Mouse (Mus musculus): ENCODE results near the gene Plekhm1. TPM values are rescaled to one million over a fixed set of nuclear protein-coding genes. Genes with fewer than 3 reads are reported as not detected.

Gene Plekhm1
- polyA plus RNA-seq, 1 experiment: 18.5 TPM

DNA sequence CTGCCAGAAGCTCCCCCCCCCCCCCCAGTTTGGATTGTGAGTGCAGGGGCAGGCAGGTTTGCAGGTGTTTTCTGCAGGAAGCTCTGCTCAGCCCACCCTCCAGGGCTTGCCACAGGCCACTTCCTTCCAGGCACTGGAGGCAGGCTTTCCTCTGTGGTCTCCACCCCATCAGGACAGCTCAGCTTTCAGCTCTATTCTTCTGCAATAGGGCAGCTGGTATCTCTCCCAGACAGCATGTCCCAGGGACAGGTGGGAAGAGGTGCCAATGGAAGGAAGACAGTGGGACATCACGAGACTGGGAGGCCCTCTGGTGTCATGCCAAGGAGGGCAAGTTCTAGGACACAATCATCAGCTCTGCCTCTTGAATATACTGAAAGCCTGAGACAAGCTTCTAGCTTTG lies 37.2 kb downstream of the Plekhm1 start:
- WGBS: 9% methylated on average over 1 of the region's 1 CpGs
- DNase-seq: peak; percentile 46 to 66
- no peak for TF ChIP-seq POLR2A (IDR thresholded peaks at IDR 0.05; ENCODE audit: borderline replicate concordance, insufficient read depth, low read length)
- 0 out of 2 replicates have a peak, but pooled peaks have one; percentile 1 for TF ChIP-seq CTCF (IDR thresholded peaks at IDR 0.05; ENCODE audit: borderline replicate concordance, insufficient read depth, low read depth, low read length)
- no peak overlapping the region for H3K27ac ChIP-seq (ENCODE audit: insufficient read depth, low read length)
- H3K4me3 ChIP-seq (replicated peaks; ENCODE audit: insufficient read depth, low read depth, low read length): no peak overlapping the region
- H3K27me3 ChIP-seq (ENCODE audit: control insufficient read depth, insufficient read depth, low read length): no peaks in the 10 kb centered on the region
- peaks cover 14% of the 10 kb centered on the region for H3K4me1 ChIP-seq (ENCODE audit: control insufficient read depth, insufficient read depth, low read length)

- DNase-seq: no peak
- WGBS: 94% methylated on average over 9 of the region's 9 CpGs
- no peak for TF ChIP-seq POLR2A (IDR thresholded peaks at IDR 0.05; ENCODE audit: borderline replicate concordance, insufficient read depth, low read length)
- TF ChIP-seq CTCF (IDR thresholded peaks at IDR 0.05; ENCODE audit: borderline replicate concordance, insufficient read depth, low read depth, low read length): no peak
- H3K27me3 ChIP-seq (ENCODE audit: control insufficient read depth, insufficient read depth, low read length): no peaks in the 10 kb centered on the region
- peaks cover 14% of the 10 kb centered on the region for H3K4me1 ChIP-seq (ENCODE audit: control insufficient read depth, insufficient read depth, low read length)
- H3K27ac ChIP-seq (ENCODE audit: insufficient read depth, low read length): no peak overlapping the region
- H3K4me3 ChIP-seq (replicated peaks; ENCODE audit: insufficient read depth, low read depth, low read length): no peak overlapping the region
Measured at GRCm38 (mm10) chr11:103373922-103374321, 38.6 kb downstream of the Plekhm1 start.

GRCm38 (mm10) chr11:103372561-103372960 lies 39.9 kb downstream of the Plekhm1 start:
- WGBS: 79% methylated on average over 4 of the region's 4 CpGs
- DNase-seq: no peak
- TF ChIP-seq POLR2A (IDR thresholded peaks at IDR 0.05; ENCODE audit: borderline replicate concordance, insufficient read depth, low read length) (no peak), CTCF (IDR thresholded peaks at IDR 0.05; ENCODE audit: borderline replicate concordance, insufficient read depth, low read depth, low read length) (no peak)
- no peak overlapping the region for H3K27ac ChIP-seq (ENCODE audit: insufficient read depth, low read length)
- no peaks in the 10 kb centered on the region for H3K27me3 ChIP-seq (ENCODE audit: control insufficient read depth, insufficient read depth, low read length)
- H3K4me3 ChIP-seq (replicated peaks; ENCODE audit: insufficient read depth, low read depth, low read length): no peak overlapping the region
- H3K4me1 ChIP-seq (ENCODE audit: control insufficient read depth, insufficient read depth, low read length): peaks cover 14% of the 10 kb centered on the region

DNA sequence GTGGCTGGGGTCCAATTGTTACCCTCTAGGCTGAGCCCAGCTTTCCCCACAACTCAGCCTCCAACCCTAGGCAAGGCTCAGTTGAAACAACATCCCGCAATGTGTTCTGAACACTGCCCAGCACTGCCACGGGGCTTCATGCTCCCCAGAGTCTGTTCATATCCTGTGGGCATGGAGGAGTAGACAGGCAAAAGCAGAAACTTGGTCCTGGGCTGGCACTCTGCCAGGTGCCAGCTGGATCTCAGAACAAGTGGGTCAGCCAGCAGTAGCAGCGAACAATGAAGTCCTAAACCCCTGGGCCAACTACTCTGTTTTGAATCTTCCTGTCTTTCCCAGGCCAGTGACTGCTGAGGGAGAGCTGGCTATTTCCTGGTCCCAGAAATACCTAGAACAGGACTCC lies 40.4 kb downstream of the Plekhm1 start:
- peak; percentile 38 to 43 for DNase-seq
- no peak overlapping the region for H3K4me3 ChIP-seq (replicated peaks; ENCODE audit: insufficient read depth, low read depth, low read length)
- WGBS: 19% methylated on average over 3 of the region's 3 CpGs
- H3K27ac ChIP-seq (ENCODE audit: insufficient read depth, low read length): no peak overlapping the region
- no peaks in the 10 kb centered on the region for H3K27me3 ChIP-seq (ENCODE audit: control insufficient read depth, insufficient read depth, low read length)
- H3K4me1 ChIP-seq (ENCODE audit: control insufficient read depth, insufficient read depth, low read length): peaks cover 14% of the 10 kb centered on the region
- TF ChIP-seq POLR2A (IDR thresholded peaks at IDR 0.05; ENCODE audit: borderline replicate concordance, insufficient read depth, low read length) (no peak), CTCF (IDR thresholded peaks at IDR 0.05; ENCODE audit: borderline replicate concordance, insufficient read depth, low read depth, low read length) (no peak)

- TF ChIP-seq POLR2A (IDR thresholded peaks at IDR 0.05; ENCODE audit: borderline replicate concordance, insufficient read depth, low read length): no peak
- Histone ChIP-seq H3K4me3 (replicated peaks; ENCODE audit: insufficient read depth, low read depth, low read length) (no peak overlapping the region), H3K4me1 (ENCODE audit: control insufficient read depth, insufficient read depth, low read length) (peaks cover 14% of the 10 kb centered on the region), H3K27ac (ENCODE audit: insufficient read depth, low read length) (no peak overlapping the region), H3K27me3 (ENCODE audit: control insufficient read depth, insufficient read depth, low read length) (no peaks in the 10 kb centered on the region)
- WGBS: 92% methylated on average over 3 of the region's 3 CpGs
- no peak for DNase-seq
Measured at GRCm38 (mm10) chr11:103371222-103371539, 41.3 kb downstream of the Plekhm1 start.

- no peak for TF ChIP-seq CTCF (IDR thresholded peaks at IDR 0.05; ENCODE audit: borderline replicate concordance, insufficient read depth, low read depth, low read length)
- no peak for TF ChIP-seq POLR2A (IDR thresholded peaks at IDR 0.05; ENCODE audit: borderline replicate concordance, insufficient read depth, low read length)
- 89% methylated on average over 9 of the region's 9 CpGs for WGBS
- no peak for DNase-seq
- Histone ChIP-seq H3K4me1 (ENCODE audit: control insufficient read depth, insufficient read depth, low read length) (peaks cover 14% of the 10 kb centered on the region), H3K27ac (ENCODE audit: insufficient read depth, low read length) (no peak overlapping the region), H3K4me3 (replicated peaks; ENCODE audit: insufficient read depth, low read depth, low read length) (no peak overlapping the region), H3K27me3 (ENCODE audit: control insufficient read depth, insufficient read depth, low read length) (no peaks in the 10 kb centered on the region)
Measured at GRCm38 (mm10) chr11:103370397-103371221, 41.9 kb downstream of the Plekhm1 start.

DNA sequence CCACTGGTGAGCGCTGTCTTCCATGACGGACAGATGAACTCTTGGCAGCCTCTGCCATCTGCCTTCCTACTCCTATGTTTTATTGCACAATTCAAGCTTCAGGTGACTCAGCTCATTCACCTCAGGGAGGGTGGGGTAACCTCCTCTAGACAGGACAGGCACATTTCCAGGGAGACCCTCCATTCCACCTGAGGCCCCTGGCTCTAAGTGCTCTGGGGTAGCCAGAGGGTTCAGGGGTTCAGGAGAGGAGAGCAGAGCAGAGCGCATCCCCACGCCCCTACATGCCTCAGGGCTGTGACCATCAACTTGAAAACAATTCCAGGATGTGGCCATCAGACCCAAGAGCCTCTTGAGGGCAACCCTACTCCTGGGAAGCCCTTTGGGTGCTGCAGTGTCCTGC lies 47.0 kb downstream of the Plekhm1 start:
- TF ChIP-seq POLR2A (IDR thresholded peaks at IDR 0.05; ENCODE audit: borderline replicate concordance, insufficient read depth, low read length) (no peak), CTCF (IDR thresholded peaks at IDR 0.05; ENCODE audit: borderline replicate concordance, insufficient read depth, low read depth, low read length) (no peak)
- H3K27me3 ChIP-seq (ENCODE audit: control insufficient read depth, insufficient read depth, low read length): no peaks in the 10 kb centered on the region
- no peaks in the 10 kb centered on the region; the same call in 1 of the 2 replicates for H3K4me1 ChIP-seq (ENCODE audit: control insufficient read depth, insufficient read depth, low read length)
- WGBS: 95% methylated on average over 4 of the region's 4 CpGs
- no peak overlapping the region for H3K4me3 ChIP-seq (replicated peaks; ENCODE audit: insufficient read depth, low read depth, low read length)
- H3K27ac ChIP-seq (ENCODE audit: insufficient read depth, low read length): no peak overlapping the region
- no peak for DNase-seq

GRCm38 (mm10) chr11:103365022-103365421 lies 47.5 kb downstream of the Plekhm1 start:
- no peak for DNase-seq
- no peak overlapping the region for H3K27ac ChIP-seq (ENCODE audit: insufficient read depth, low read length)
- H3K4me1 ChIP-seq (ENCODE audit: control insufficient read depth, insufficient read depth, low read length): no peaks in the 10 kb centered on the region; the same call in 1 of the 2 replicates
- no peaks in the 10 kb centered on the region for H3K27me3 ChIP-seq (ENCODE audit: control insufficient read depth, insufficient read depth, low read length)
- TF ChIP-seq POLR2A (IDR thresholded peaks at IDR 0.05; ENCODE audit: borderline replicate concordance, insufficient read depth, low read length) (no peak), CTCF (IDR thresholded peaks at IDR 0.05; ENCODE audit: borderline replicate concordance, insufficient read depth, low read depth, low read length) (no peak)
- H3K4me3 ChIP-seq (replicated peaks; ENCODE audit: insufficient read depth, low read depth, low read length): no peak overlapping the region
- WGBS: 85% methylated on average over 3 of the region's 3 CpGs
